Comparison of ENCODE assay signal across 17 mouse cellular contexts in the genomic region with DNA sequence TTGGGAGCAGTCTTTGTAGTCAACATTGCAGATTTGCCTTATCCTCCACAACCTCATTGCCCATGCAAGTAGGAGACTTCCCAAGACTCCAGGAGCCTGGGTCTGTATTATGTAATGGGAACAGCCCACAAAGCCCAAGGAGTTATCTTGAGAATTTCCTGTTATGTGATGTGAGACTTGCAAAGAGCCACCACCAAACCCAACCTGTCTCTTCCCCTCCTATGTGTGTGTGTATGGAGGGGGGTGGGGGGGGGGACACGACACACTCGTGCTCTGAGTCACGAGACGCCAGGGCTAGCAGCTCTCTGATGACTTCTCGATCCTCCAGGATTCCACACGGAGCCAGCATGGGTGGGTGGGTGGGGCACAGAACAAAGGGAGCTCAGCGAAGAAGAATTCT.
DNase-seq lines count a peak whose midpoint lies in the region; ATAC-seq and TF ChIP-seq lines count a peak whose summit lies in the region.
"Had no signal": no experiment of that assay in that cellular context is flagged by ENCODE, and none has a peak within 500 bp of the region (broad histone marks: within the 10 kb centered on the region; RNA-seq: fewer than 3 reads in every experiment).

No protein-coding gene starts in this region.

- H3K9ac ChIP-seq in heart, embryonic 11.5 days (ENCODE audit: low read depth, low read length): no peak overlapping the region
- H3K9ac ChIP-seq in heart, postnatal 0 days (replicated peaks; ENCODE audit: low read depth, low read length): no peak overlapping the region
- no peak overlapping the region for H3K9ac ChIP-seq in stomach, postnatal 0 days (ENCODE audit: low read length)
- H3K9ac ChIP-seq: forebrain, embryonic 15.5 days; liver, embryonic 13.5 days had no signal

- H3K27me3 ChIP-seq in heart, embryonic 11.5 days (ENCODE audit: control insufficient read depth, insufficient read depth, low read length): no peaks in the 10 kb centered on the region
- no peaks in the 10 kb centered on the region for H3K27me3 ChIP-seq in heart, postnatal 0 days (ENCODE audit: control insufficient read depth, insufficient read depth, low read length)
- H3K27me3 ChIP-seq in stomach, postnatal 0 days (ENCODE audit: control insufficient read depth, insufficient read depth, low read length): no peaks in the 10 kb centered on the region
- H3K27me3 ChIP-seq: forebrain, embryonic 15.5 days; liver, embryonic 13.5 days; Patski had no signal

- no peak overlapping the region for H3K4me3 ChIP-seq in heart, embryonic 11.5 days (ENCODE audit: low read depth, low read length)
- H3K4me3 ChIP-seq in heart, postnatal 0 days (ENCODE audit: low read depth, low read length): no peak overlapping the region
- H3K4me3 ChIP-seq in stomach, postnatal 0 days (ENCODE audit: low read depth, low read length): no peak overlapping the region
- H3K4me3 ChIP-seq: forebrain, embryonic 15.5 days; liver, embryonic 13.5 days; myocyte had no signal

- H3K36me3 ChIP-seq in heart, embryonic 11.5 days (ENCODE audit: control insufficient read depth, insufficient read depth, low read length): no peaks in the 10 kb centered on the region
- no peaks in the 10 kb centered on the region for H3K36me3 ChIP-seq in heart, postnatal 0 days (replicated peaks; ENCODE audit: control insufficient read depth, insufficient read depth, low read length)
- no peaks in the 10 kb centered on the region for H3K36me3 ChIP-seq in stomach, postnatal 0 days (ENCODE audit: control insufficient read depth, insufficient read depth, low read length)
- H3K36me3 ChIP-seq: forebrain, embryonic 15.5 days had no signal

- ATAC-seq in heart, embryonic 11.5 days (replicated peaks; ENCODE audit: insufficient number of reproducible peaks, low FRiP score, low TSS enrichment): no peak
- peak; percentile 37; the same call in 1 of the 2 replicates for ATAC-seq in heart, postnatal 0 days (ENCODE audit: insufficient read depth, low read depth)
- ATAC-seq in cerebellum, adult (ENCODE audit: insufficient number of reproducible peaks, low FRiP score, low TSS enrichment): no peak
- no peak for ATAC-seq in stomach, postnatal 0 days (ENCODE audit: low FRiP score, low TSS enrichment)
- ATAC-seq: forebrain, embryonic 15.5 days; Patski had no signal

- peaks cover 34% of the 10 kb centered on the region for H3K4me1 ChIP-seq in heart, embryonic 11.5 days (ENCODE audit: control insufficient read depth, insufficient read depth, low read length)
- H3K4me1 ChIP-seq in heart, postnatal 0 days (ENCODE audit: control insufficient read depth, insufficient read depth): peaks cover 26% of the 10 kb centered on the region
- H3K4me1 ChIP-seq in stomach, postnatal 0 days (replicated peaks; ENCODE audit: control insufficient read depth, insufficient read depth): peaks cover 5% of the 10 kb centered on the region; the same call in 1 of the 2 replicates

- no peak for TF ChIP-seq CTCF in heart, postnatal 0 days (IDR thresholded peaks at IDR 0.05; ENCODE audit: low read depth)
- no peak for TF ChIP-seq CTCF in stomach, postnatal 0 days (IDR thresholded peaks at IDR 0.05; ENCODE audit: low read depth)

- no peaks in the 10 kb centered on the region for H3K9me3 ChIP-seq in heart, embryonic 11.5 days (replicated peaks; ENCODE audit: control insufficient read depth, low read length)
- H3K9me3 ChIP-seq in heart, postnatal 0 days (replicated peaks; ENCODE audit: control insufficient read depth, low read length): no peaks in the 10 kb centered on the region
- no peaks in the 10 kb centered on the region for H3K9me3 ChIP-seq in stomach, postnatal 0 days (ENCODE audit: control insufficient read depth, low read length)
- H3K9me3 ChIP-seq: forebrain, embryonic 15.5 days; liver, embryonic 13.5 days had no signal

- no peak for DNase-seq in heart, adult 8-10 months (ENCODE audit: low spot score)
- peak; percentile 45 for DNase-seq in lung, postnatal 25 days (ENCODE audit: low spot score)
- no peak for DNase-seq in lung, postnatal 14 days
- DNase-seq in ZHBTc4 (ENCODE audit: low read depth, low spot score): peak; percentile 78
- DNase-seq in heart, postnatal 0 days (ENCODE audit: low spot score): peak; percentile 53
- DNase-seq in stomach, postnatal 0 days (ENCODE audit: low spot score): no peak
- DNase-seq: adrenal gland, postnatal 10 days; cerebellum, adult 11 months; gastrocnemius, postnatal 25 days; liver, embryonic 13.5 days; right cerebral cortex, postnatal 4 days; thymus, postnatal 36 days had no signal

- peak overlapping the region; percentile 33 for H3K4me2 ChIP-seq in heart, embryonic 11.5 days
- no peak overlapping the region for H3K4me2 ChIP-seq in heart, postnatal 0 days (ENCODE audit: low read depth, low read length)
- no peak overlapping the region for H3K4me2 ChIP-seq in stomach, postnatal 0 days (replicated peaks; ENCODE audit: low read depth)
- H3K4me2 ChIP-seq: forebrain, embryonic 15.5 days; liver, embryonic 13.5 days had no signal

- peak overlapping the region; percentile 2 for H3K27ac ChIP-seq in heart, embryonic 11.5 days (ENCODE audit: low read depth, low read length)
- H3K27ac ChIP-seq in heart, postnatal 0 days (ENCODE audit: low read depth): peak overlapping the region; percentile 13
- no peak overlapping the region for H3K27ac ChIP-seq in stomach, postnatal 0 days (replicated peaks)
- H3K27ac ChIP-seq: forebrain, embryonic 15.5 days; liver, embryonic 13.5 days had no signal

- TF ChIP-seq EP300 in heart, postnatal 0 days (IDR thresholded peaks at IDR 0.05; ENCODE audit: low read depth): no peak
- TF ChIP-seq EP300 in stomach, postnatal 0 days (optimal IDR thresholded peaks at IDR 0.05): no peak

- WGBS in heart, embryonic 11.5 days (ENCODE audit: insufficient replicate concordance): 39% methylated on average over 7 of the region's 7 CpGs
- WGBS in heart, postnatal 0 days: 29% methylated on average over 7 of the region's 7 CpGs
- WGBS in stomach, postnatal 0 days: 61% methylated on average over 7 of the region's 7 CpGs

Comparison
In these comparisons a context has a peak if more than half of its experiments do, and no peak if none do; other contexts are left out.
1. DNase-seq: peak in lung, postnatal 25 days (single experiment), ZHBTc4 (single experiment) and heart, postnatal 0 days (single experiment); none in heart, adult 8-10 months (single experiment), lung, postnatal 14 days (single experiment) and stomach, postnatal 0 days (single experiment).